Mouse (Mus musculus): ENCODE data around the gene Mknk1. TPM values are rescaled to one million over a fixed set of nuclear protein-coding genes. Genes with fewer than 3 reads are reported as not detected.

Mknk1 gene
- 19.6 and 20.0 TPM in 2 replicates for polyA plus RNA-seq (2014; fragmentation: Nextera tagmentation; extraction: Ambion mirVana)

DNA sequence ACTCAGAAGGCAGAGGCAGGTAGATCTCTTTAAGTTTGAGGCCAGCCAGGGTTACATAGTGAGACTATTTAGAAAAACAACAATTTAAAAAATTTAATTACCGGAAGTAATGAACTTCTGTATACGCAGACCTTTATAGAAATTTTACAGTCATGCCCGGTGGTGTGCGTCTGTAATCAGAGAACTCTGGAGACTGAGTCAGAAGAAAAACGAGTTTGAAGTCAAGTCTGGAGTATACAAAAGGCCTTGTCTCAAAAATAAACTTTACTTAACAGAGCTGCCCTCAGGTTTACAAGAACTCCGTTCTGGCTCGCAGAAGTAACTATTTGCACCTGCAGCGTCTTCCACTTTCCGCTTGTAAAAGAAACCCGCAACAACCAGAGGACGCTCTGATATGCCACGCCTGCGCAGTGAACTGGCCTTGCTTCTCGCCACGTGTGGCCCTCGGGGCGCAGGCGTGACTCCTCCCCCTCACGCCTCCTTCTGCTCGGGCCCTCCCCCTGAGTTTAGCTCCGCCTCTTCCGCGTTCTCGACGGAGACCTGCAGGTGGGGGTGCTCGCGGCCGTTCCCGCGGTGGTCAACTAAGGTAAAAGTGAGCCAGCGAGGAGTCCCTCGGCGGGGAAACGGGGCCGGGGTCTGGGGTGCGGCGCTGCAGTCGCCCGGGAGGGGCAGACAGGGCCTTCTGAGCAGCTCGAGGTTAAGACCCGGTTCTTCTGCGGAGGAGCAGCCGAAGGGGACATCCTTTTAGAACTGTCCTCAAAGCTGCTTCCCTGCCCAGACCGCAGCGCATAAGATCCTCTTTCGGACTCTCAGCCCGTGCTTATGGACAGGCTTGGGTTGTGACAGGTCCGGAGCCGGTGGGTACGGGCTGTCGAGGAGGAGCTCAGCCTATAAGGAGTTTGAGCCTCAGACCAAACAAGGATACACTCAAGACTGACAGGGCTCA lies at the start of gene Mknk1:
Gene Mknk1, plus strand, starts transcription at position 503 of the 946 bp plus-strand sequence.
- Histone ChIP-seq H3K27me3 (replicated peaks; ENCODE audit: control insufficient read depth, insufficient read depth, low read length) (no peaks in the 10 kb centered on the region), H3K9ac (ENCODE audit: low read length) (peak within 1 kb of the TSS; percentile 72), H3K9me3 (replicated peaks; ENCODE audit: control insufficient read depth, low read length) (no peaks in the 10 kb centered on the region), H3K36me3 (ENCODE audit: control insufficient read depth, insufficient read depth, low read length) (no peaks in the 10 kb centered on the region), H3K4me1 (ENCODE audit: control insufficient read depth, insufficient read depth, low read length) (peaks cover 6% of the 10 kb centered on the region; the same call in 1 of the 2 replicates), H3K27ac (ENCODE audit: low read depth, low read length) (no peak within 1 kb of the TSS), H3K4me2 (ENCODE audit: low read length) (peak within 1 kb of the TSS; percentile 65), H3K4me3 (ENCODE audit: low read depth, low read length) (peak within 1 kb of the TSS; percentile 58)
- WGBS: 1% methylated on average over 51 of the region's 51 CpGs
- DNase-seq (ENCODE audit: low spot score): peak; percentile 96
- peak; percentile 98 for ATAC-seq

GRCm38 (mm10) chr4:115790864-115791263 lies 48.1 kb upstream of the Mknk1 start:
- no peak overlapping the region for H3K4me3 ChIP-seq (ENCODE audit: low read depth, low read length)
- H3K27me3 ChIP-seq (replicated peaks; ENCODE audit: control insufficient read depth, insufficient read depth, low read length): no peaks in the 10 kb centered on the region
- no peak overlapping the region for H3K4me2 ChIP-seq (ENCODE audit: low read length)
- WGBS: 76% methylated on average over 3 of the region's 3 CpGs
- H3K9ac ChIP-seq (ENCODE audit: low read length): no peak overlapping the region
- no peak overlapping the region for H3K27ac ChIP-seq (ENCODE audit: low read depth, low read length)
- H3K4me1 ChIP-seq (ENCODE audit: control insufficient read depth, insufficient read depth, low read length): peaks cover under 1% of the 10 kb centered on the region; the same call in 1 of the 2 replicates
- peaks cover 45% of the 10 kb centered on the region for H3K36me3 ChIP-seq (ENCODE audit: control insufficient read depth, insufficient read depth, low read length)
- DNase-seq (ENCODE audit: low spot score) (no peak), ATAC-seq (no peak)
- H3K9me3 ChIP-seq (replicated peaks; ENCODE audit: control insufficient read depth, low read length): no peaks in the 10 kb centered on the region

GRCm38 (mm10) chr4:115795360-115795759 lies 43.6 kb upstream of the Mknk1 start:
- Histone ChIP-seq H3K27me3 (replicated peaks; ENCODE audit: control insufficient read depth, insufficient read depth, low read length) (no peaks in the 10 kb centered on the region), H3K4me1 (ENCODE audit: control insufficient read depth, insufficient read depth, low read length) (no peaks in the 10 kb centered on the region), H3K9ac (ENCODE audit: low read length) (no peak overlapping the region), H3K9me3 (replicated peaks; ENCODE audit: control insufficient read depth, low read length) (no peaks in the 10 kb centered on the region), H3K27ac (ENCODE audit: low read depth, low read length) (no peak overlapping the region), H3K36me3 (ENCODE audit: control insufficient read depth, insufficient read depth, low read length) (peaks cover 61% of the 10 kb centered on the region), H3K4me2 (ENCODE audit: low read length) (no peak overlapping the region), H3K4me3 (ENCODE audit: low read depth, low read length) (no peak overlapping the region)
- DNase-seq (ENCODE audit: low spot score): no peak
- WGBS: 91% methylated on average over 3 of the region's 3 CpGs
- no peak for ATAC-seq

- H3K27ac ChIP-seq (ENCODE audit: low read depth, low read length): no peak overlapping the region
- peak; percentile 22 for DNase-seq (ENCODE audit: low spot score)
- H3K27me3 ChIP-seq (replicated peaks; ENCODE audit: control insufficient read depth, insufficient read depth, low read length): no peaks in the 10 kb centered on the region
- no peak overlapping the region for H3K9ac ChIP-seq (ENCODE audit: low read length)
- H3K36me3 ChIP-seq (ENCODE audit: control insufficient read depth, insufficient read depth, low read length): peaks cover 56% of the 10 kb centered on the region
- H3K4me1 ChIP-seq (ENCODE audit: control insufficient read depth, insufficient read depth, low read length): no peaks in the 10 kb centered on the region
- H3K9me3 ChIP-seq (replicated peaks; ENCODE audit: control insufficient read depth, low read length): no peaks in the 10 kb centered on the region
- ATAC-seq: no peak
- H3K4me2 ChIP-seq (ENCODE audit: low read length): no peak overlapping the region
- no peak overlapping the region for H3K4me3 ChIP-seq (ENCODE audit: low read depth, low read length)
- WGBS: 65% methylated on average over 3 of the region's 3 CpGs
These were observed 39.0 kb upstream of the Mknk1 start for GRCm38 (mm10) chr4:115799981-115800380.

DNA sequence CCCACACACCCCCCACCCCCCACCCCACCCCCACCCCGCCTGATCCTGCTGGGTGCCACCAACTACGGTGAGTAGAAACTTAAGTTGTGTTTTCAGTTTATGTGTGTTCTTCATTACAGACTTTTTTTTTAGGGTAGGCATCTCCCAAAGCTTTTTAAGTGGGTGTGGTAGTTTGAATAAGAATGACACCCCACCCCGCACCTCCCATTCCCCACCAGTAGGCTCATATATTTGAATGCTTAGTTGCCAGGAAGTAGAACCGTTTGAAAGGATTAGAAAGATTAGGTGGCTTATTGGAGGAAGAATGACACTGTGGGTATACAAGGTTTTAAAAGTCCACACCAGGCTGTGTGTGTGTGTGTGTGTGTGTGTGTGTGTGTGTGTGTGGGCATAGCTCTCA lies 26.7 kb upstream of the Mknk1 start:
- 78% methylated on average over 4 of the region's 4 CpGs for WGBS
- H3K27me3 ChIP-seq (replicated peaks; ENCODE audit: control insufficient read depth, insufficient read depth, low read length): no peaks in the 10 kb centered on the region
- no peaks in the 10 kb centered on the region for H3K4me1 ChIP-seq (ENCODE audit: control insufficient read depth, insufficient read depth, low read length)
- no peak overlapping the region for H3K4me2 ChIP-seq (ENCODE audit: low read length)
- no peak for ATAC-seq
- H3K36me3 ChIP-seq (ENCODE audit: control insufficient read depth, insufficient read depth, low read length): peaks cover 26% of the 10 kb centered on the region
- H3K27ac ChIP-seq (ENCODE audit: low read depth, low read length): no peak overlapping the region
- H3K9me3 ChIP-seq (replicated peaks; ENCODE audit: control insufficient read depth, low read length): no peaks in the 10 kb centered on the region
- H3K9ac ChIP-seq (ENCODE audit: low read length): no peak overlapping the region
- no peak overlapping the region for H3K4me3 ChIP-seq (ENCODE audit: low read depth, low read length)
- DNase-seq (ENCODE audit: low spot score): no peak

DNA sequence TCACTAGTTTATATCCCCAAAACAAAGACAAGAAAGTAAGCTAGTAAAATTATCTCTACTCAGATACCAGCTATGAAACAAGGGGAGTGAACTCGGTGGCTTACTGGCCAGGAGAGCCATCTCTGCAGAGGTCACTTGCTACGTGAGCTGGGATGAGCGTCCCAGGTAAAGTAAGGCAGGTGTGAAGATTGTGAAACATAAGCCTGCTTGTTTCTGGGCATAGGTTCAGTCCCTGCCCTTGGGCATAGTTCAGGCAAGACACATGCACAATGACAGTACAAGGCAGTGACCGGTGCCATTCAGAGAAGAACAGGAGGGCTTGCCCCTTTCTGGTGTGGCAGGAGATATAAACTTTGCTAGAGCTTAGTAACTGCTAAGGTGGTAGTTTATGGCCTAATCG lies 23.4 kb upstream of the Mknk1 start:
- no peak for DNase-seq (ENCODE audit: low spot score)
- no peak overlapping the region for H3K27ac ChIP-seq (ENCODE audit: low read depth, low read length)
- ATAC-seq: no peak
- no peaks in the 10 kb centered on the region for H3K27me3 ChIP-seq (replicated peaks; ENCODE audit: control insufficient read depth, insufficient read depth, low read length)
- WGBS: 95% methylated on average over 5 of the region's 5 CpGs
- no peak overlapping the region for H3K4me2 ChIP-seq (ENCODE audit: low read length)
- H3K4me1 ChIP-seq (ENCODE audit: control insufficient read depth, insufficient read depth, low read length): no peaks in the 10 kb centered on the region
- H3K36me3 ChIP-seq (ENCODE audit: control insufficient read depth, insufficient read depth, low read length): peaks cover 24% of the 10 kb centered on the region
- no peak overlapping the region for H3K9ac ChIP-seq (ENCODE audit: low read length)
- no peak overlapping the region for H3K4me3 ChIP-seq (ENCODE audit: low read depth, low read length)
- no peaks in the 10 kb centered on the region for H3K9me3 ChIP-seq (replicated peaks; ENCODE audit: control insufficient read depth, low read length)

DNA sequence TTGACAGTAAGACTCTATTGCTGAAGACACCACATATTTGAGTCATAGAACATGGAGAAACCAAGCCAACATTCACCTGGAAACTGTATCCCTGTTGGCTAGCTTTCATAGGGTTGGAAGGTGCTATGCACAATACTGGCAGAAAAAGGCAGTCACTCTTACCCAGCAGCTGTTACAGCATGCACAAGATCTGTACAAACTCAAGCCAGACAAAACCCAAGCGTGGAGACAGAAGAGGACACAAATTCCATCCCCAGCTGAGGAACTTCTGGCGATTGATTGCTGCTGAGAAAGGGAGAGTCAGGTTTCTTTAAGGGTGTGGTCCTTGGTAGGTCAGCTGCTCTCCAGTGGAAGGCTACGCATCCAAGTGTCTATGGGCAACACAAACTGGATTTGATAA lies 18.8 kb upstream of the Mknk1 start:
- Histone ChIP-seq H3K9me3 (replicated peaks; ENCODE audit: control insufficient read depth, low read length) (no peaks in the 10 kb centered on the region), H3K4me1 (ENCODE audit: control insufficient read depth, insufficient read depth, low read length) (no peaks in the 10 kb centered on the region), H3K27me3 (replicated peaks; ENCODE audit: control insufficient read depth, insufficient read depth, low read length) (no peaks in the 10 kb centered on the region), H3K27ac (ENCODE audit: low read depth, low read length) (no peak overlapping the region), H3K4me2 (ENCODE audit: low read length) (no peak overlapping the region), H3K9ac (ENCODE audit: low read length) (no peak overlapping the region), H3K36me3 (ENCODE audit: control insufficient read depth, insufficient read depth, low read length) (0 out of 2 replicates have a peak, but pooled peaks cover 9% of the 10 kb centered on the region), H3K4me3 (ENCODE audit: low read depth, low read length) (no peak overlapping the region)
- ATAC-seq: no peak
- DNase-seq (ENCODE audit: low spot score): no peak
- WGBS: 80% methylated on average over 3 of the region's 3 CpGs

DNA sequence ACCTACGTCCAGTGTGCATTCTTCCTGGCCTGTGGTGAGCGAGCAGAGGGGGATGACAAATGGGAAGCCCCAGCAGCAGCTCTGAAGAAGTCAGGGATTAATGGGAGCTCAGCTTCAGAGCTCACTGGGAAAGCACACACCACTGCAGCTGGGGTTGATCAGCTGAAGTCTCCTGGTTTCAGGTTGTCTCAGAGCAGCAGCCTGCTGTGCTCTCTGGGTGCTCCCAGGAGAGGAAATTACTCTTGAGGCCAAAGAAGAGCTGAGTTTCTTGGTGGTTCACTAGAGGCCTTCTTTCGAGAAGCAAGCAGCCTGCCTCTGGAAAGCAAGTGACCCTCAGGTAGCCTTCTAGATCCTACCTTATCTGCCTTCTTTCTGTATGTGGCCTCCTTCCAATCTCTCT lies 18.1 kb upstream of the Mknk1 start:
- Histone ChIP-seq H3K4me1 (ENCODE audit: control insufficient read depth, insufficient read depth, low read length) (no peaks in the 10 kb centered on the region), H3K9ac (ENCODE audit: low read length) (no peak overlapping the region), H3K9me3 (replicated peaks; ENCODE audit: control insufficient read depth, low read length) (no peaks in the 10 kb centered on the region), H3K27me3 (replicated peaks; ENCODE audit: control insufficient read depth, insufficient read depth, low read length) (no peaks in the 10 kb centered on the region), H3K36me3 (ENCODE audit: control insufficient read depth, insufficient read depth, low read length) (0 out of 2 replicates have a peak, but pooled peaks cover 5% of the 10 kb centered on the region), H3K27ac (ENCODE audit: low read depth, low read length) (no peak overlapping the region), H3K4me3 (ENCODE audit: low read depth, low read length) (no peak overlapping the region), H3K4me2 (ENCODE audit: low read length) (no peak overlapping the region)
- ATAC-seq (no peak), DNase-seq (ENCODE audit: low spot score) (no peak)
- 78% methylated on average over 3 of the region's 3 CpGs for WGBS

GRCm38 (mm10) chr4:115821431-115821830 lies 17.6 kb upstream of the Mknk1 start:
- DNase-seq (ENCODE audit: low spot score) (no peak), ATAC-seq (no peak)
- Histone ChIP-seq H3K9ac (ENCODE audit: low read length) (no peak overlapping the region), H3K4me1 (ENCODE audit: control insufficient read depth, insufficient read depth, low read length) (no peaks in the 10 kb centered on the region), H3K4me3 (ENCODE audit: low read depth, low read length) (no peak overlapping the region), H3K27me3 (replicated peaks; ENCODE audit: control insufficient read depth, insufficient read depth, low read length) (no peaks in the 10 kb centered on the region), H3K4me2 (ENCODE audit: low read length) (no peak overlapping the region), H3K27ac (ENCODE audit: low read depth, low read length) (no peak overlapping the region), H3K36me3 (ENCODE audit: control insufficient read depth, insufficient read depth, low read length) (0 out of 2 replicates have a peak, but pooled peaks cover 2% of the 10 kb centered on the region), H3K9me3 (replicated peaks; ENCODE audit: control insufficient read depth, low read length) (no peaks in the 10 kb centered on the region)

Data from forebrain, embryonic 14.5 days (tissue).